ENCODE assay signal across 20 mouse cellular contexts in genomic region chr7:46879851-46880250, GRCm38 (mm10). TPM values are rescaled to one million over a fixed set of nuclear protein-coding genes. Genes with fewer than 3 reads are reported as not detected.
DNase-seq lines count a peak whose midpoint lies in the region; ATAC-seq and TF ChIP-seq lines count a peak whose summit lies in the region.
"Had no signal": no experiment of that assay in that cellular context is flagged by ENCODE, and none has a peak within 500 bp of the region (broad histone marks: within the 10 kb centered on the region; RNA-seq: fewer than 3 reads in every experiment).

No protein-coding gene starts in this region.

- peak; percentile 11 to 20 for DNase-seq in cerebellum, postnatal 14 days
- peak; percentile 37 for DNase-seq in 416B (ENCODE audit: low read depth)
- peak; percentile 17 for DNase-seq in brain, embryonic 14.5 days (ENCODE audit: low read depth)
- DNase-seq: B cell, adult 2 months; cerebellum, adult 18-20 months; gastrocnemius, postnatal 36 days; liver; liver, postnatal 0 days; lung, postnatal 4 days; thymus, postnatal 36 days had no signal

- peaks cover 11% of the 10 kb centered on the region for H3K36me3 ChIP-seq in kidney, embryonic 15.5 days
- peaks cover 6% of the 10 kb centered on the region for H3K36me3 ChIP-seq in kidney, embryonic 16.5 days (ENCODE audit: insufficient read depth, low read length)
- peaks cover 2% of the 10 kb centered on the region for H3K36me3 ChIP-seq in heart, embryonic 11.5 days (ENCODE audit: control insufficient read depth, insufficient read depth, low read length)

- H3K4me1 ChIP-seq in kidney, embryonic 15.5 days, result no peaks in the 10 kb centered on the region
- H3K4me1 ChIP-seq in kidney, embryonic 16.5 days (ENCODE audit: insufficient read depth, low read length), result no peaks in the 10 kb centered on the region
- no peaks in the 10 kb centered on the region for H3K4me1 ChIP-seq in heart, embryonic 11.5 days (ENCODE audit: control insufficient read depth, insufficient read depth, low read length)
- H3K4me1 ChIP-seq: embryonic facial prominence, embryonic 13.5 days; heart, embryonic 10.5 days; midbrain, embryonic 10.5 days had no signal

- H3K4me2 ChIP-seq in kidney, embryonic 15.5 days, result no peak overlapping the region
- no peak overlapping the region for H3K4me2 ChIP-seq in kidney, embryonic 16.5 days (replicated peaks; ENCODE audit: low read depth, low read length)
- no peak overlapping the region for H3K4me2 ChIP-seq in heart, embryonic 11.5 days
- H3K4me2 ChIP-seq: embryonic facial prominence, embryonic 13.5 days had no signal

- no peak overlapping the region for H3K27ac ChIP-seq in kidney, embryonic 15.5 days
- H3K27ac ChIP-seq in kidney, embryonic 16.5 days (ENCODE audit: low read length), result no peak overlapping the region
- H3K27ac ChIP-seq in heart, embryonic 11.5 days (ENCODE audit: low read depth, low read length), result no peak overlapping the region
- H3K27ac ChIP-seq: embryonic facial prominence, embryonic 13.5 days; heart, embryonic 10.5 days; midbrain, embryonic 10.5 days had no signal

- WGBS in kidney, embryonic 15.5 days, result 90% methylated on average over 5 of the region's 5 CpGs
- 95% methylated on average over 5 of the region's 5 CpGs for WGBS in kidney, embryonic 16.5 days
- 86% methylated on average over 5 of the region's 5 CpGs for WGBS in heart, embryonic 11.5 days (ENCODE audit: insufficient replicate concordance)

- no peak overlapping the region for H3K9ac ChIP-seq in kidney, embryonic 15.5 days
- H3K9ac ChIP-seq in kidney, embryonic 16.5 days (replicated peaks; ENCODE audit: low read length), result no peak overlapping the region
- no peak overlapping the region for H3K9ac ChIP-seq in heart, embryonic 11.5 days (ENCODE audit: low read depth, low read length)
- H3K9ac ChIP-seq: embryonic facial prominence, embryonic 13.5 days; liver, postnatal 0 days had no signal

- H3K27me3 ChIP-seq in kidney, embryonic 15.5 days, result no peaks in the 10 kb centered on the region
- H3K27me3 ChIP-seq in kidney, embryonic 16.5 days (ENCODE audit: insufficient read depth, low read length), result no peaks in the 10 kb centered on the region
- H3K27me3 ChIP-seq in heart, embryonic 11.5 days (ENCODE audit: control insufficient read depth, insufficient read depth, low read length), result no peaks in the 10 kb centered on the region
- H3K27me3 ChIP-seq: embryonic facial prominence, embryonic 13.5 days had no signal

- TF ChIP-seq POLR2A in brain, embryonic 14.5 days (IDR thresholded peaks at IDR 0.05; ENCODE audit: borderline replicate concordance, extremely low read depth, insufficient read depth, insufficient read length, poor library complexity, severe bottlenecking), result no peak

- TF ChIP-seq CTCF in brain, embryonic 14.5 days (IDR thresholded peaks at IDR 0.05; ENCODE audit: borderline replicate concordance, extremely low read depth, insufficient read depth, insufficient read length), result no peak

- no peak for ATAC-seq in cerebellum, adult (ENCODE audit: insufficient number of reproducible peaks, low FRiP score, low TSS enrichment)
- ATAC-seq in kidney, embryonic 15.5 days (replicated peaks; ENCODE audit: low FRiP score), result peak; percentile 46
- no peak for ATAC-seq in kidney, embryonic 16.5 days (ENCODE audit: low FRiP score, low TSS enrichment)
- no peak for ATAC-seq in heart, embryonic 11.5 days (replicated peaks; ENCODE audit: insufficient number of reproducible peaks, low FRiP score, low TSS enrichment)
- ATAC-seq: hindbrain, embryonic 16.5 days; liver, postnatal 0 days had no signal

- no peak overlapping the region for H3K4me3 ChIP-seq in kidney, embryonic 15.5 days (replicated peaks)
- H3K4me3 ChIP-seq in kidney, embryonic 16.5 days (ENCODE audit: low read length), result no peak overlapping the region
- H3K4me3 ChIP-seq in heart, embryonic 11.5 days (ENCODE audit: low read depth, low read length), result no peak overlapping the region
- H3K4me3 ChIP-seq: embryonic facial prominence, embryonic 13.5 days; heart, embryonic 10.5 days; midbrain, embryonic 10.5 days had no signal

- H3K9me3 ChIP-seq in kidney, embryonic 15.5 days (replicated peaks), result no peaks in the 10 kb centered on the region
- H3K9me3 ChIP-seq in kidney, embryonic 16.5 days (ENCODE audit: low read length), result no peaks in the 10 kb centered on the region
- no peaks in the 10 kb centered on the region for H3K9me3 ChIP-seq in heart, embryonic 11.5 days (replicated peaks; ENCODE audit: control insufficient read depth, low read length)
- H3K9me3 ChIP-seq: embryonic facial prominence, embryonic 13.5 days; heart, embryonic 10.5 days; midbrain, embryonic 10.5 days had no signal

RNA-seq across cellular contexts. Expression of gene Ldhc, which starts 18.8 kb away (rescaled TPM):
- 0.12 TPM in 1 of 2 replicates, not detected in the other for polyA plus RNA-seq in kidney, embryonic 15.5 days (2015; fragmentation: Nextera tagmentation; extraction: Ambion mirVana)
- 0.17 TPM in 1 of 2 replicates, not detected in the other for polyA plus RNA-seq in kidney, embryonic 16.5 days (2015; fragmentation: Nextera tagmentation; extraction: Ambion mirVana)
- polyA plus RNA-seq in brain, embryonic 14.5 days (2012; rRNA removed), result 0.16 and 0.20 TPM in 2 replicates
- polyA plus RNA-seq in heart, embryonic 11.5 days (2014; fragmentation: Nextera tagmentation; extraction: Ambion mirVana), result not detected in 2 replicates
- polyA plus RNA-seq: embryonic facial prominence, embryonic 13.5 days; frontal cortex, adult 2 months; midbrain, embryonic 10.5 days; neural tube, embryonic 11.5 days had no signal

RNA-seq across cellular contexts. Expression of gene Ldha, which starts 38.6 kb away (rescaled TPM):
- 1,596 and 1,620 TPM in 2 replicates for polyA plus RNA-seq in kidney, embryonic 15.5 days (2015; fragmentation: Nextera tagmentation; extraction: Ambion mirVana)
- polyA plus RNA-seq in kidney, embryonic 16.5 days (2015; fragmentation: Nextera tagmentation; extraction: Ambion mirVana), result 1,802 and 1,946 TPM in 2 replicates
- polyA plus RNA-seq in brain, embryonic 14.5 days (2012; rRNA removed), result 286 and 288 TPM in 2 replicates
- 3,042 and 3,490 TPM in 2 replicates for polyA plus RNA-seq in heart, embryonic 11.5 days (2014; fragmentation: Nextera tagmentation; extraction: Ambion mirVana)

RNA-seq across cellular contexts. Expression of gene Tsg101, which starts 39.9 kb away (rescaled TPM):
- 177 and 180 TPM in 2 replicates for polyA plus RNA-seq in kidney, embryonic 15.5 days (2015; fragmentation: Nextera tagmentation; extraction: Ambion mirVana)
- 163 and 179 TPM in 2 replicates for polyA plus RNA-seq in kidney, embryonic 16.5 days (2015; fragmentation: Nextera tagmentation; extraction: Ambion mirVana)
- polyA plus RNA-seq in brain, embryonic 14.5 days (2012; rRNA removed), result 150 and 162 TPM in 2 replicates
- 199 and 205 TPM in 2 replicates for polyA plus RNA-seq in heart, embryonic 11.5 days (2014; fragmentation: Nextera tagmentation; extraction: Ambion mirVana)
